Mouse (Mus musculus) megakaryocyte progenitor cell, adult 5-6 weeks (primary cell): ENCODE data around the gene Ccdc153. TPM values are rescaled to one million over a fixed set of nuclear protein-coding genes. Genes with fewer than 3 reads are reported as not detected.

Source experiments
- ATAC-seq: replicated peaks from 2 replicates; pipeline ENCODE4 v1.8.0; 2016; ENCODE audit warnings: mild to moderate bottlenecking, moderate TSS enrichment, inconsistent platforms; ENCODE audit not compliant: poor library complexity
- total RNA-seq, 2 experiments: library from RNA; stranded (forward) in 1 of 2; stranded (reverse) in 1 of 2; fragments of 157-497, 149-512 nt in 1 of 2; fragments of 200-1000 nt in 1 of 2; gene quantifications; 2 replicates each; pipeline versions ENCODE4 v1.2.3 to v1.2.4; 2015 to 2017

Gene Ccdc153
- total RNA-seq, 2 experiments from 2014 or later = not detected

- 0 out of 2 replicates have a peak, but pooled peaks have one; percentile 19 for ATAC-seq
These were observed 45.9 kb downstream of the Ccdc153 start for GRCm38 (mm10) chr9:44286256-44286850.

GRCm38 (mm10) chr9:44287003-44287400, 46.5 kb downstream of the Ccdc153 start:
- ATAC-seq = no peak

- ATAC-seq = peak; percentile 29
These were observed 47.1 kb downstream of the Ccdc153 start for GRCm38 (mm10) chr9:44287401-44288075.

- peak; percentile 78 for ATAC-seq
These were observed 47.8 kb downstream of the Ccdc153 start, which contains the start of gene Abcg4 for GRCm38 (mm10) chr9:44288076-44288958. Abcg4 (minus strand) TSS chr9:44288615.

- peak; percentile 8 for ATAC-seq
These were observed 48.4 kb downstream of the Ccdc153 start for GRCm38 (mm10) chr9:44288959-44289291.

GRCm38 (mm10) chr9:44292490-44292889, 52.0 kb downstream of the Ccdc153 start:
- no peak for ATAC-seq

Other genes with a start within 250 kb of the Ccdc153 start
- 0.32 and 1.1 TPM in 2 replicates for gene Thy1, start 197.3 kb upstream of the Ccdc153 start, total RNA-seq (2015)
- 0.21 and 1.2 TPM in 2 replicates for gene Thy1, start 197.3 kb upstream of the Ccdc153 start, total RNA-seq (2017)
- gene Usp2, start 173.7 kb upstream of the Ccdc153 start, total RNA-seq (2015) = 5.5 and 16.4 TPM in 2 replicates
- 2.5 and 5.3 TPM in 2 replicates for gene Usp2, start 173.7 kb upstream of the Ccdc153 start, total RNA-seq (2017)
- not detected in 2 replicates for gene Mfrp, start 138.9 kb upstream of the Ccdc153 start, total RNA-seq (2015)
- 0.12 TPM in 1 of 2 replicates, not detected in the other for gene Mfrp, start 138.9 kb upstream of the Ccdc153 start, total RNA-seq (2017)
- not detected in 2 replicates for gene C1qtnf5, start 133.4 kb upstream of the Ccdc153 start, total RNA-seq (2015)
- not detected in 2 replicates for gene C1qtnf5, start 133.4 kb upstream of the Ccdc153 start, total RNA-seq (2017)
- gene Gm49380, start 127.2 kb upstream of the Ccdc153 start, total RNA-seq (2015) = not detected in 2 replicates
- not detected in 2 replicates for gene Gm49380, start 127.2 kb upstream of the Ccdc153 start, total RNA-seq (2017)
- 47.7 and 59.6 TPM in 2 replicates for gene Rnf26, start 127.2 kb upstream of the Ccdc153 start, total RNA-seq (2015)
- gene Rnf26, start 127.2 kb upstream of the Ccdc153 start, total RNA-seq (2017) = 19.1 and 21.2 TPM in 2 replicates
- gene Mcam, start 106.2 kb upstream of the Ccdc153 start, total RNA-seq (2015) = 0.12 TPM in 1 of 2 replicates, not detected in the other
- 0.14 TPM in 1 of 2 replicates, not detected in the other for gene Mcam, start 106.2 kb upstream of the Ccdc153 start, total RNA-seq (2017)
- 106 and 109 TPM in 2 replicates for gene Cbl, start 6.6 kb upstream of the Ccdc153 start, total RNA-seq (2015)
- 28.9 and 45.7 TPM in 2 replicates for gene Cbl, start 6.6 kb upstream of the Ccdc153 start, total RNA-seq (2017)
- 0.35 and 0.54 TPM in 2 replicates for gene Pdzd3, start 10.8 kb downstream of the Ccdc153 start, total RNA-seq (2015)
- not detected in 2 replicates for gene Pdzd3, start 10.8 kb downstream of the Ccdc153 start, total RNA-seq (2017)
- gene Nlrx1, start 27.9 kb downstream of the Ccdc153 start, total RNA-seq (2015) = 4.1 and 4.7 TPM in 2 replicates
- 3.4 and 8.3 TPM in 2 replicates for gene Nlrx1, start 27.9 kb downstream of the Ccdc153 start, total RNA-seq (2017)
- 3.9 and 7.4 TPM in 2 replicates for gene Abcg4, start 47.9 kb downstream of the Ccdc153 start, total RNA-seq (2015)
- gene Abcg4, start 47.9 kb downstream of the Ccdc153 start, total RNA-seq (2017) = 1.6 and 2.5 TPM in 2 replicates
- 13.4 and 17.6 TPM in 2 replicates for gene Hinfp, start 65.0 kb downstream of the Ccdc153 start, total RNA-seq (2015)
- gene Hinfp, start 65.0 kb downstream of the Ccdc153 start, total RNA-seq (2017) = 17.4 and 20.4 TPM in 2 replicates
- gene C2cd2l, start 79.6 kb downstream of the Ccdc153 start, total RNA-seq (2015) = 3.9 and 13.2 TPM in 2 replicates
- 2.4 and 5.3 TPM in 2 replicates for gene C2cd2l, start 79.6 kb downstream of the Ccdc153 start, total RNA-seq (2017)
- gene Dpagt1, start 85.3 kb downstream of the Ccdc153 start, total RNA-seq (2015) = 50.3 and 54.8 TPM in 2 replicates
- 18.9 and 21.0 TPM in 2 replicates for gene Dpagt1, start 85.3 kb downstream of the Ccdc153 start, total RNA-seq (2017)
- gene H2afx, start 94.0 kb downstream of the Ccdc153 start, total RNA-seq (2015) = 109 and 111 TPM in 2 replicates
- 270 and 329 TPM in 2 replicates for gene H2afx, start 94.0 kb downstream of the Ccdc153 start, total RNA-seq (2017)
- gene Hmbs, start 103.6 kb downstream of the Ccdc153 start, total RNA-seq (2015) = 123 and 124 TPM in 2 replicates
- 46.4 and 55.8 TPM in 2 replicates for gene Hmbs, start 103.6 kb downstream of the Ccdc153 start, total RNA-seq (2017)
- 11.9 and 13.0 TPM in 2 replicates for gene Vps11, start 121.0 kb downstream of the Ccdc153 start, total RNA-seq (2015)
- gene Vps11, start 121.0 kb downstream of the Ccdc153 start, total RNA-seq (2017) = 18.7 and 21.3 TPM in 2 replicates
- 90.9 and 104 TPM in 2 replicates for gene Hyou1, start 138.8 kb downstream of the Ccdc153 start, total RNA-seq (2015)
- gene Hyou1, start 138.8 kb downstream of the Ccdc153 start, total RNA-seq (2017) = 172 and 175 TPM in 2 replicates
- 28.8 and 30.6 TPM in 2 replicates for gene Slc37a4, start 156.2 kb downstream of the Ccdc153 start, total RNA-seq (2015)
- 24.9 and 40.9 TPM in 2 replicates for gene Slc37a4, start 156.2 kb downstream of the Ccdc153 start, total RNA-seq (2017)
- 3,273 and 3,407 TPM in 2 replicates for gene Rps25, start 166.5 kb downstream of the Ccdc153 start, total RNA-seq (2015)
- gene Rps25, start 166.5 kb downstream of the Ccdc153 start, total RNA-seq (2017) = 2,047 and 2,155 TPM in 2 replicates
- gene Trappc4, start 166.9 kb downstream of the Ccdc153 start, total RNA-seq (2015) = 88.4 and 90.5 TPM in 2 replicates
- gene Trappc4, start 166.9 kb downstream of the Ccdc153 start, total RNA-seq (2017) = 25.6 and 26.0 TPM in 2 replicates
- 28.0 and 33.1 TPM in 2 replicates for gene Ccdc84, start 177.9 kb downstream of the Ccdc153 start, total RNA-seq (2015)
- gene Ccdc84, start 177.9 kb downstream of the Ccdc153 start, total RNA-seq (2017) = 26.4 and 26.7 TPM in 2 replicates
- not detected in 2 replicates for gene Foxr1, start 200.5 kb downstream of the Ccdc153 start, total RNA-seq (2015)
- gene Foxr1, start 200.5 kb downstream of the Ccdc153 start, total RNA-seq (2017) = not detected in 2 replicates
- gene Upk2, start 214.3 kb downstream of the Ccdc153 start, total RNA-seq (2015) = not detected in 2 replicates
- gene Upk2, start 214.3 kb downstream of the Ccdc153 start, total RNA-seq (2017) = not detected in 2 replicates
- 4.3 and 4.5 TPM in 2 replicates for gene Bcl9l, start 242.1 kb downstream of the Ccdc153 start, total RNA-seq (2015)
- gene Bcl9l, start 242.1 kb downstream of the Ccdc153 start, total RNA-seq (2017) = 1.6 and 1.8 TPM in 2 replicates